Mouse (Mus musculus) midbrain, embryonic 10.5 days (tissue): Measurements from ENCODE around the gene Arhgap25. TPM values are rescaled to one million over a fixed set of nuclear protein-coding genes. Genes with fewer than 3 reads are reported as not detected.
A peak's percentile ranks its signal among the peaks of the same experiment; 100 is the strongest.
"Not testable (repeated sequence)": the region's sequence is repeated elsewhere in the genome, so short reads cannot be mapped to it uniquely, and the experiment has no call there.

Experiments used
- DNase-seq: peaks from one replicate; pipeline ENCODE4 v3.0.0-alpha.2; 2017; ENCODE audit warnings: low spot score
- H3K27ac ChIP-seq: fragments of 300-500 bp; sonication (generic); replicated peaks from 2 replicates; pipeline ENCODE4 v1.5.1; 2016; ENCODE audit warnings: mild to moderate bottlenecking
- H3K27me3 ChIP-seq: fragments of 300-500 bp; sonication (generic); 2 replicates; pipeline ENCODE4 v1.6.1; 2016; ENCODE audit warnings: low read depth, mild to moderate bottlenecking; ENCODE audit not compliant: poor library complexity, severe bottlenecking
- H3K36me3 ChIP-seq: fragments of 300-500 bp; sonication (generic); 2 replicates; pipeline ENCODE4 v1.6.1; 2016; ENCODE audit warnings: mild to moderate bottlenecking, moderate library complexity
- H3K4me1 ChIP-seq: fragments of 300-500 bp; sonication (generic); 2 replicates; pipeline ENCODE4 v1.6.1; 2016
- H3K4me3 ChIP-seq: fragments of 300-500 bp; sonication (generic); 2 replicates; pipeline ENCODE4 v1.5.1; 2016; ENCODE audit warnings: mild to moderate bottlenecking, moderate library complexity
- H3K9me3 ChIP-seq: fragments of 300-500 bp; sonication (generic); replicated peaks from 2 replicates; pipeline ENCODE4 v1.6.1; 2016; ENCODE audit warnings: mild to moderate bottlenecking
- WGBS: fragments of 180-500 bp; shearing (Covaris S2); methylation state at CpG from one replicate; pipeline ENCODE4 v1.1.7; 2016; 5-methylcytosine and 5-hydroxymethylcytosine counted together
- polyA plus RNA-seq: library from polyadenylated mRNA; unstranded; fragments of >200 nt; fragmentation: Nextera tagmentation; extraction: Ambion mirVana; gene quantifications from 2 replicates; pipeline ENCODE4 v1.2.1, GENCODE M21; 2016

Arhgap25 gene
- 2.2 and 2.6 TPM in 2 replicates for polyA plus RNA-seq

GRCm38 (mm10) chr6:87532953-87533710 lies at the start of gene Arhgap25:
Gene Arhgap25 (minus strand): TSS chr6:87533259.
- 74% methylated on average over 14 of the region's 14 CpGs for WGBS
- no peak for DNase-seq
- Histone ChIP-seq H3K9me3 (no peaks in the 10 kb centered on the region), H3K36me3 (no peaks in the 10 kb centered on the region), H3K4me1 (peaks cover 8% of the 10 kb centered on the region), H3K27me3 (no peaks in the 10 kb centered on the region), H3K4me3 (no peak within 1 kb of the TSS), H3K27ac (no peak within 1 kb of the TSS)

GRCm38 (mm10) chr6:87582456-87582855 lies 49.4 kb upstream of the Arhgap25 start:
- Histone ChIP-seq H3K27me3 (peaks cover 3% of the 10 kb centered on the region; the same call in 1 of the 2 replicates), H3K4me3 (no peak overlapping the region), H3K4me1 (peaks cover 11% of the 10 kb centered on the region), H3K36me3 (peaks cover 4% of the 10 kb centered on the region; the same call in 1 of the 2 replicates), H3K9me3 (no peaks in the 10 kb centered on the region), H3K27ac (no peak overlapping the region)
- DNase-seq = no peak
- 86% methylated on average over 6 of the region's 6 CpGs for WGBS

GRCm38 (mm10) chr6:87581581-87581980 lies 48.5 kb upstream of the Arhgap25 start:
- no peak overlapping the region for H3K4me3 ChIP-seq
- H3K27me3 ChIP-seq = peaks cover 3% of the 10 kb centered on the region; the same call in 1 of the 2 replicates
- DNase-seq = no peak
- WGBS = 87% methylated on average over 18 of the region's 18 CpGs
- H3K4me1 ChIP-seq = peaks cover 6% of the 10 kb centered on the region
- H3K36me3 ChIP-seq = peaks cover 4% of the 10 kb centered on the region; the same call in 1 of the 2 replicates
- H3K9me3 ChIP-seq = no peaks in the 10 kb centered on the region
- H3K27ac ChIP-seq = no peak overlapping the region

- peaks cover 4% of the 10 kb centered on the region; the same call in 1 of the 2 replicates for H3K36me3 ChIP-seq
- peaks cover 3% of the 10 kb centered on the region; the same call in 1 of the 2 replicates for H3K27me3 ChIP-seq
- H3K4me3 ChIP-seq = no peak overlapping the region
- H3K4me1 ChIP-seq = peaks cover 6% of the 10 kb centered on the region
- WGBS = 88% methylated on average over 15 of the region's 15 CpGs
- H3K27ac ChIP-seq = no peak overlapping the region
- DNase-seq = no peak
- H3K9me3 ChIP-seq = no peaks in the 10 kb centered on the region
These were observed 48.0 kb upstream of the Arhgap25 start for GRCm38 (mm10) chr6:87581071-87581470.

- Histone ChIP-seq H3K9me3 (no peaks in the 10 kb centered on the region), H3K27ac (no peak overlapping the region), H3K36me3 (peaks cover 4% of the 10 kb centered on the region; the same call in 1 of the 2 replicates), H3K27me3 (no peaks in the 10 kb centered on the region), H3K4me1 (peaks cover 6% of the 10 kb centered on the region), H3K4me3 (no peak overlapping the region)
- peak; percentile 14 for DNase-seq
- WGBS = 53% methylated on average over 9 of the region's 9 CpGs
These were observed 45.2 kb upstream of the Arhgap25 start for GRCm38 (mm10) chr6:87578247-87578646.

GRCm38 (mm10) chr6:87576648-87577330 lies 43.7 kb upstream of the Arhgap25 start:
- H3K36me3 ChIP-seq = peaks cover 4% of the 10 kb centered on the region; the same call in 1 of the 2 replicates
- peak; percentile 6 for DNase-seq
- peak overlapping the region; percentile 20; the same call in 1 of the 2 replicates for H3K27ac ChIP-seq
- 49% methylated on average over 4 of the region's 4 CpGs for WGBS
- H3K4me3 ChIP-seq = no peak overlapping the region
- H3K4me1 ChIP-seq = peaks cover 6% of the 10 kb centered on the region
- H3K27me3 ChIP-seq = no peaks in the 10 kb centered on the region
- H3K9me3 ChIP-seq = no peaks in the 10 kb centered on the region

- not testable (repeated sequence) for H3K4me3 ChIP-seq, H3K36me3 ChIP-seq, H3K9me3 ChIP-seq, DNase-seq, H3K27ac ChIP-seq, H3K27me3 ChIP-seq
- peaks cover 12% of the 10 kb centered on the region for H3K4me1 ChIP-seq
These were observed 38.8 kb upstream of the Arhgap25 start for GRCm38 (mm10) chr6:87571863-87572262.

- no peaks in the 10 kb centered on the region for H3K27me3 ChIP-seq
- DNase-seq = no peak
- WGBS = 61% methylated on average over 9 of the region's 9 CpGs
- H3K36me3 ChIP-seq = no peaks in the 10 kb centered on the region
- H3K27ac ChIP-seq = no peak overlapping the region
- H3K4me3 ChIP-seq = no peak overlapping the region
- no peaks in the 10 kb centered on the region; the same call in 1 of the 2 replicates for H3K9me3 ChIP-seq
- H3K4me1 ChIP-seq = peaks cover 8% of the 10 kb centered on the region; the same call in 1 of the 2 replicates
These were observed 34.9 kb upstream of the Arhgap25 start for GRCm38 (mm10) chr6:87567686-87568593.

- 85% methylated on average over 5 of the region's 5 CpGs for WGBS
These were observed 32.1 kb upstream of the Arhgap25 start for GRCm38 (mm10) chr6:87565166-87565565.

GRCm38 (mm10) chr6:87564356-87564755 lies 31.3 kb upstream of the Arhgap25 start:
- Histone ChIP-seq H3K4me1 (peaks cover 8% of the 10 kb centered on the region; the same call in 1 of the 2 replicates), H3K36me3 (no peaks in the 10 kb centered on the region), H3K27me3 (no peaks in the 10 kb centered on the region), H3K27ac (no peak overlapping the region), H3K9me3 (no peaks in the 10 kb centered on the region; the same call in 1 of the 2 replicates), H3K4me3 (no peak overlapping the region)
- 83% methylated on average over 4 of the region's 4 CpGs for WGBS
- no peak for DNase-seq

More at GRCm38 (mm10) chr6:87565166-87565565, 32.1 kb upstream of the Arhgap25 start:
- H3K36me3 ChIP-seq = no peaks in the 10 kb centered on the region
- no peak overlapping the region for H3K27ac ChIP-seq
- H3K27me3 ChIP-seq = no peaks in the 10 kb centered on the region
- DNase-seq = no peak
- H3K4me3 ChIP-seq = no peak overlapping the region
- no peaks in the 10 kb centered on the region; the same call in 1 of the 2 replicates for H3K9me3 ChIP-seq
- H3K4me1 ChIP-seq = peaks cover 8% of the 10 kb centered on the region; the same call in 1 of the 2 replicates

- no peaks in the 10 kb centered on the region for H3K4me1 ChIP-seq
- 83% methylated on average over 3 of the region's 3 CpGs for WGBS
These were observed 20.7 kb upstream of the Arhgap25 start for GRCm38 (mm10) chr6:87553724-87554123.

More at GRCm38 (mm10) chr6:87553724-87554123, 20.7 kb upstream of the Arhgap25 start:
- Histone ChIP-seq H3K4me3 (no peak overlapping the region), H3K36me3 (no peaks in the 10 kb centered on the region), H3K27ac (no peak overlapping the region), H3K27me3 (no peaks in the 10 kb centered on the region), H3K9me3 (no peaks in the 10 kb centered on the region)
- no peak for DNase-seq
